Mouse (Mus musculus) G1E (cell line): ENCODE measurements around the gene Zfp507. TPM values are rescaled to one million over a fixed set of nuclear protein-coding genes. Genes with fewer than 3 reads are reported as not detected.
A peak's percentile ranks its signal among the peaks of the same experiment; 100 is the strongest.

Source experiments
- ATAC-seq: 2 replicates; pipeline ENCODE4 v1.8.0; 2016; ENCODE audit warnings: mild to moderate bottlenecking; ENCODE audit not compliant: insufficient number of reproducible peaks, poor library complexity, low FRiP score, severe bottlenecking; ENCODE audit errors: extremely low read depth
- DNase-seq: peaks from one replicate; pipeline ENCODE4 v3.0.0; 2012; ENCODE audit warnings: low spot score
- H3K27me3 ChIP-seq: 2 replicates; pipeline ENCODE4 v1.6.1; 2012; ENCODE audit warnings: mild to moderate bottlenecking, low read length, inconsistent platforms; ENCODE audit not compliant: insufficient read depth
- H3K36me3 ChIP-seq: replicated peaks from 2 replicates; pipeline ENCODE3; 2012; ENCODE audit warnings: mild to moderate bottlenecking, inconsistent platforms
- H3K4me1 ChIP-seq: 2 replicates; pipeline ENCODE4 v1.6.1; 2012; ENCODE audit warnings: low read depth, low read length, inconsistent platforms, mixed read lengths; ENCODE audit not compliant: insufficient read depth
- H3K4me3 ChIP-seq: 2 replicates; pipeline ENCODE4 v1.5.1; 2012; ENCODE audit warnings: low read depth, mild to moderate bottlenecking, inconsistent platforms, low read length, moderate library complexity, mixed read lengths
- H3K9me3 ChIP-seq: replicated peaks from 2 replicates; pipeline ENCODE4 v1.6.1; 2012; ENCODE audit warnings: inconsistent platforms
- CTCF ChIP-seq: IDR thresholded peaks from 2 replicates; pipeline ENCODE4 v1.5.1; 2012; ENCODE audit warnings: low read depth, low read length, inconsistent platforms, mixed read lengths
- GATA1 ChIP-seq: IDR thresholded peaks from 2 replicates; pipeline ENCODE4 v1.6.1; 2012; ENCODE audit warnings: borderline replicate concordance, low read length, inconsistent platforms, mixed read lengths
- GATA2 ChIP-seq: IDR thresholded peaks from 2 replicates; pipeline ENCODE4 v1.6.1; 2012; ENCODE audit warnings: low read depth, low read length, inconsistent platforms, borderline replicate concordance
- POLR2AphosphoS5 ChIP-seq: IDR thresholded peaks from 2 replicates; pipeline ENCODE4 v1.6.1; 2012; ENCODE audit warnings: low read depth, low read length, inconsistent platforms; ENCODE audit not compliant: insufficient replicate concordance
- TAL1 ChIP-seq: conservative IDR thresholded peaks from 2 replicates; pipeline ENCODE4 v1.6.1; 2012; ENCODE audit warnings: low read depth, low read length, inconsistent platforms, mixed read lengths
- polyA plus RNA-seq: library from polyadenylated mRNA; stranded (reverse); fragments of >175 nt; gene quantifications from 2 replicates; pipeline ENCODE4 v1.2.3, GENCODE M21; 2012
- total RNA-seq, 2 experiments: library from RNA; stranded (forward) in 1 of 2; stranded (reverse) in 1 of 2; fragments of 200-1000 nt in 1 of 2; fragments of >200 nt in 1 of 2; fragmentation: Nextera tagmentation in 1 of 2; gene quantifications; 2 replicates each; pipeline ENCODE4 v1.2.3; 2014 to 2017

The Zfp507 gene
- total and polyA plus RNA-seq, 3 experiments, result 8.9 to 48.1 (median 38.4) TPM

DNA sequence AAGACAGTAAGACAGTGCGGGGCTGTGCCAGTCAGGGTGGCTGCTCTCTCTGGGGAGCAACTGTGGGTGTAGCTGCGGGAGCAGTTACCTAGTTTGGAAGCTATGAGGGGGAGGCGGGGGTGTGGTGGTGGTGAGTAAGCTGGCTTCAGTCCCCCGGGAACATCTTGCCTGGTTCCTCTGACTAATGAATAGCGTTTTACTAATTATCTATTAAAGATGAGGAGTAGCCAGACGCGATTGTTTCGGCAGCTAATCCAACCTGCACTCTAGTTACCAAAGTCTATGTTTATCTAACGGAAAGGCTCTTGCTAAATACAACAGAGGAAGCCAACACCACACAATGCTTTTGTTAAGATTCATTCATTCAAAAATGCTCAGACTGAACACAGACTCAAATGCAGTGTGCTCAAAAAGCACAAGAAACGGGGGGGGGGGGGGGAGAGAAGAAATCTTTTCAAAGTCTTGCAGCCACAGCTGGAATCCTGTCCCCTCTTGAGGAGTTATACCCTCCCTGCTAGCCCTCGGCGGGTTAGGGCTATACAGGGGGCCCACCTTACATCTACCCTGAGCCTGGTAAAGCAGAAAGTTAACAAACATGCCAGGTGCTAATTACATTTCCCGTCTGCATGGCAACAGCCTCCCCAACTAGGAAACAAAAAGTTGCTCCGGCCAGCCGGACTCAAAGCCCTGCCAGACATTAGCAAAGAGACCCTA, 49.3 kb downstream of the Zfp507 start:
- Histone ChIP-seq H3K4me1 (peaks cover 23% of the 10 kb centered on the region), H3K4me3 (peak overlapping the region; percentile 86), H3K9me3 (no peaks in the 10 kb centered on the region), H3K36me3 (peaks cover 28% of the 10 kb centered on the region), H3K27me3 (no peaks in the 10 kb centered on the region)
- ATAC-seq, result no peak
- no peak for DNase-seq
- TF ChIP-seq GATA1 (no peak), POLR2AphosphoS5 (no peak), TAL1 (no peak), GATA2 (no peak), CTCF (no peak)

DNA sequence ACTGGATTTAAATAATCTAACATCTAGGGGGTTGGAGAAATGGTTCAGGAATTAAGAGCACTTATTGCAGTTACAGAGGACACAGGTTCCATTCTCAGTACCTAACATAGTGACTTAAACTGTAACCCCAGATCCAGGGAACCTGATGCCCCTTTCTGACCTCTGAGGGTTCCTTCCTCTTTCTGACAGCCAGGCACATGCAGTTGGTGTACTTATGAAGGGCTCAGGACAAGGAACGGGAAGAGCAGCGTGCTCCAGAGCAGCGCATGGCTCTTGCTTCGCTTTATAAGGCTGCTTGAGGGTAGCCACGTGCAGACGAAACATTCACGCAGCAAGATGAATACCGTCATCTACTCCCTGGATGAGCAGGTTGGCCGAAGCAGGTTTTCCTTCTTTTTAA, 51.9 kb downstream of the Zfp507 start:
- Histone ChIP-seq H3K9me3 (no peaks in the 10 kb centered on the region), H3K4me1 (peaks cover 23% of the 10 kb centered on the region), H3K27me3 (no peaks in the 10 kb centered on the region), H3K36me3 (peaks cover 52% of the 10 kb centered on the region), H3K4me3 (no peak overlapping the region)
- ATAC-seq, result no peak
- DNase-seq, result no peak
- TF ChIP-seq CTCF, result no peak
- TF ChIP-seq GATA1, result no peak
- TF ChIP-seq GATA2, result no peak
- TF ChIP-seq POLR2AphosphoS5, result no peak
- TF ChIP-seq TAL1, result no peak

- no peak for TF ChIP-seq POLR2AphosphoS5
- TF ChIP-seq TAL1, result no peak
- no peak for TF ChIP-seq CTCF
- no peak for TF ChIP-seq GATA2
- no peak for TF ChIP-seq GATA1
- no peak for DNase-seq
- no peak for ATAC-seq
- peaks cover 3% of the 10 kb centered on the region; the same call in 1 of the 2 replicates for H3K4me1 ChIP-seq
- no peaks in the 10 kb centered on the region for H3K27me3 ChIP-seq
- no peak overlapping the region for H3K4me3 ChIP-seq
- H3K36me3 ChIP-seq, result peaks cover 76% of the 10 kb centered on the region
- H3K9me3 ChIP-seq, result no peaks in the 10 kb centered on the region
These were observed 55.3 kb downstream of the Zfp507 start for GRCm38 (mm10) chr7:35747397-35747964.

- H3K4me1 ChIP-seq, result peaks cover 3% of the 10 kb centered on the region; the same call in 1 of the 2 replicates
- H3K4me3 ChIP-seq, result no peak overlapping the region
- DNase-seq (no peak), ATAC-seq (no peak)
- no peaks in the 10 kb centered on the region for H3K9me3 ChIP-seq
- TF ChIP-seq GATA1 (no peak), GATA2 (no peak), POLR2AphosphoS5 (no peak), CTCF (no peak), TAL1 (no peak)
- H3K27me3 ChIP-seq, result no peaks in the 10 kb centered on the region
- peaks cover 76% of the 10 kb centered on the region for H3K36me3 ChIP-seq
These were observed 56.0 kb downstream of the Zfp507 start for GRCm38 (mm10) chr7:35746686-35747396.

- peaks cover 69% of the 10 kb centered on the region for H3K36me3 ChIP-seq
- no peak overlapping the region for H3K4me3 ChIP-seq
- no peaks in the 10 kb centered on the region; the same call in 1 of the 2 replicates for H3K4me1 ChIP-seq
- no peak for ATAC-seq
- H3K27me3 ChIP-seq, result no peaks in the 10 kb centered on the region
- no peaks in the 10 kb centered on the region for H3K9me3 ChIP-seq
- TF ChIP-seq GATA2, result no peak
- TF ChIP-seq TAL1, result no peak
- TF ChIP-seq CTCF, result no peak
- TF ChIP-seq POLR2AphosphoS5, result no peak
- TF ChIP-seq GATA1, result no peak
- DNase-seq, result no peak
These were observed 57.5 kb downstream of the Zfp507 start for GRCm38 (mm10) chr7:35745281-35745702.

GRCm38 (mm10) chr7:35744771-35745170, 58.0 kb downstream of the Zfp507 start:
- Histone ChIP-seq H3K4me3 (no peak overlapping the region), H3K4me1 (no peaks in the 10 kb centered on the region), H3K36me3 (peaks cover 69% of the 10 kb centered on the region)

More at GRCm38 (mm10) chr7:35744771-35745170, 58.0 kb downstream of the Zfp507 start:
- H3K9me3 ChIP-seq, result no peaks in the 10 kb centered on the region
- no peak for ATAC-seq
- TF ChIP-seq POLR2AphosphoS5 (no peak), TAL1 (no peak), GATA1 (no peak), GATA2 (no peak), CTCF (no peak)
- H3K27me3 ChIP-seq, result no peaks in the 10 kb centered on the region
- DNase-seq, result no peak
